18 mouse cellular contexts compared by ENCODE assay signal in genomic region chr9:22417547-22417946, GRCm38 (mm10). TPM values are rescaled to one million over a fixed set of nuclear protein-coding genes. Genes with fewer than 3 reads are reported as not detected.
"Had no signal": no experiment of that assay in that cellular context is flagged by ENCODE, and none has a peak within 500 bp of the region (broad histone marks: within the 10 kb centered on the region; RNA-seq: fewer than 3 reads in every experiment).

No protein-coding gene starts in this region.

- H3K9ac ChIP-seq: limb, embryonic 13.5 days; liver, embryonic 12.5 days; neural tube, embryonic 15.5 days had no signal

- DNase-seq: left cerebral cortex, postnatal 4 days; midbrain, embryonic 14.5 days; thymus, postnatal 36 days had no signal

- H3K27ac ChIP-seq: limb, embryonic 13.5 days; liver, embryonic 12.5 days; neural tube, embryonic 15.5 days; stomach, postnatal 0 days had no signal

- H3K36me3 ChIP-seq: limb, embryonic 13.5 days; liver, embryonic 12.5 days; neural tube, embryonic 15.5 days had no signal

- H3K4me1 ChIP-seq: limb, embryonic 13.5 days had no signal

- H3K9me3 ChIP-seq: limb, embryonic 13.5 days; liver, embryonic 12.5 days; neural tube, embryonic 15.5 days had no signal

- ATAC-seq: intestine, embryonic 16.5 days; liver, embryonic 12.5 days had no signal

- H3K4me2 ChIP-seq: limb, embryonic 13.5 days; liver, embryonic 12.5 days; neural tube, embryonic 15.5 days had no signal

- H3K4me3 ChIP-seq: limb, embryonic 13.5 days; liver, embryonic 12.5 days; myocyte; neural tube, embryonic 15.5 days had no signal

- H3K27me3 ChIP-seq: limb, embryonic 13.5 days; neural tube, embryonic 15.5 days had no signal

RNA-seq across cellular contexts. Expression of gene Gm17545, which starts 36.5 kb away (rescaled TPM):
- total RNA-seq: layer of hippocampus, adult 18-20 months; layer of hippocampus, postnatal 14 days; left cerebral cortex, adult 18-20 months; left cerebral cortex, postnatal 10 days; left cerebral cortex, postnatal 4 days; megakaryocyte-erythroid progenitor cell, adult 5-6 weeks had no signal
- polyA plus RNA-seq: intestine, embryonic 16.5 days; kidney, embryonic 14.5 days; limb, embryonic 13.5 days; liver, embryonic 12.5 days; lung, embryonic 16.5 days; midbrain, embryonic 14.5 days; myocyte; neural tube, embryonic 11.5 days; neural tube, embryonic 15.5 days; stomach, postnatal 0 days; thymus, postnatal 0 days had no signal
